Mouse (Mus musculus) left cerebral cortex, adult 2 months (tissue): Measurements from ENCODE around the gene Gaa. TPM values are rescaled to one million over a fixed set of nuclear protein-coding genes. Genes with fewer than 3 reads are reported as not detected.
"Not testable (repeated sequence)": the region's sequence is repeated elsewhere in the genome, so short reads cannot be mapped to it uniquely, and the experiment has no call there.

Experiments used
- DNase-seq, 2 experiments: peaks; one replicate each; pipeline ENCODE4 v3.0.0; 2021 to 2022; ENCODE audit warnings: low spot score in 2 of 2, mixed read lengths in 1 of 2; ENCODE audit errors: extremely low spot score in 1 of 2
- H3K27ac ChIP-seq: fragments of 200-600 bp; 2 replicates; pipeline ENCODE4 v1.8.1; 2022
- H3K4me3 ChIP-seq: fragments of 200-600 bp; 2 replicates; pipeline ENCODE4 v1.8.1; 2022
- CTCF ChIP-seq: fragments of 200-600 bp; IDR thresholded peaks from 2 replicates; pipeline ENCODE4 v1.8.1; 2022; ENCODE audit warnings: antibody characterized with exemption, mild to moderate bottlenecking, moderate library complexity
- intact Hi-C: fragments of 180-260 bp; cut with DNase I; formaldehyde crosslinking; loops from one replicate; pipeline ENCODE4 v1.15.1; 2025
- total RNA-seq, 2 experiments: library from RNA; stranded (reverse); gene quantifications; 2 replicates each; pipeline ENCODE4 v1.2.3; 2021

The Gaa gene
- total RNA-seq, 2 experiments from 2014 or later, result 241 to 268 TPM

DNA sequence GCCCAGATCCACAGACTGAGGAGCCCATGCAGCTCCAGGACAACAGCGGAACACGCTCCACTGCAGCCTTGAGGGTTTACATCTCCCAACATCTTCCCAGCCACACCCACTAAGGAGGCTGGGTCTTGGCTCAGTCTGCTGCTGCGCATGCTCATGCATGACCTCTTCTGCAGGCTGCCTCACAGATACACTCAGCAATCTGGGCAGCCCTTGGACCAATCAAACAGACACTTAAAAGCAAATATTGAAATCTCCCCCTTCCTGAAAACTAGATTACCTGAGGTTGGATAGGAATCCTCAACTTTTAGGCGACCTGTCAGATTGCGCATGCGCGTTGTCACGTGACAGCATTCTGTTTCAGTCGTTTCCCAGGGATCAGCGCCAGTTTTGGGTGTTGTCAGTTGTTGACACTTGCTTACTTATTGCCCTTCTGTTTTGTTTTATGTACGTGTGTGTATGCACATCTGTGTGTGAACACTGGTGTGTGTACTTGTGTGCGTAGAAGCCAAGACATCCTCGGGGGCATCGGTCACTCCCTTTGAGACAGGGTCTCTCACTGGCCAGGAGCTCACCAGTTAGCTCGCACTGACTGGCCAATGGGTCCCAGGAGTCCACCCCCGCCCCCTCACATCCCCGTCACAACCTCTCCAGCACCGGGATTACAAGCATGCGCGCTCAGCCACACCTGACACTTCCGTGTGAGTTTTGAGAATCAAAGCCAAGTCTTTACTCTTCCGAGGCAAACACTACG is 8.9 kb upstream of the Gaa start:
- peak overlapping the region; percentile 86 for H3K27ac ChIP-seq
- peak overlapping the region; percentile 36 for H3K4me3 ChIP-seq
- intact Hi-C loops, result no loop called here
- TF ChIP-seq CTCF, result no peak
- peak; percentile 43 to 52 for DNase-seq

DNA sequence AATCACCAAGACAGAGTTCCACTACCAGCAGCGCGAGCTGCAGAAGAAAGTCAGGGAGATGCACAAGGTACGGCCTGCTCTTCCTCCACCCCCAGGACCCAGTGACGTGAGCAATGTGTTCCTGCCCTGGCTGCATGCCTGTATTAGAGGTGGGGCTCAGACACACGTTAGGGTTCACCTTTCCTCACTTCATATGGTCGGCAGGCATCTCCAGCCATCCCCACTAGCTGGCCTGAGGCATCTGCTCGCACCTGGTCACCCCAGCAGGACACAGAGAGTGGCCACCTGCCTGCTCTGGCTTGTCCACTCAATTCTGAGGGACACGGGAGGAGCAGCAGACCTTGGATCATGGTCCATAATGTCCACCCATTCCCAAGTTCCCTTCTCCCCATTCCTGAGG is 7.7 kb upstream of the Gaa start:
- intact Hi-C loops, result no loop called here
- TF ChIP-seq CTCF, result no peak
- DNase-seq, result no peak
- no peak overlapping the region for H3K27ac ChIP-seq
- H3K4me3 ChIP-seq, result no peak overlapping the region

- Histone ChIP-seq H3K4me3 (no peak overlapping the region), H3K27ac (no peak overlapping the region)
- intact Hi-C loops, result no loop called here
- no peak for TF ChIP-seq CTCF
- no peak for DNase-seq
These were observed 3.3 kb upstream of the Gaa start for GRCm38 (mm10) chr11:119264413-119264812.

DNA sequence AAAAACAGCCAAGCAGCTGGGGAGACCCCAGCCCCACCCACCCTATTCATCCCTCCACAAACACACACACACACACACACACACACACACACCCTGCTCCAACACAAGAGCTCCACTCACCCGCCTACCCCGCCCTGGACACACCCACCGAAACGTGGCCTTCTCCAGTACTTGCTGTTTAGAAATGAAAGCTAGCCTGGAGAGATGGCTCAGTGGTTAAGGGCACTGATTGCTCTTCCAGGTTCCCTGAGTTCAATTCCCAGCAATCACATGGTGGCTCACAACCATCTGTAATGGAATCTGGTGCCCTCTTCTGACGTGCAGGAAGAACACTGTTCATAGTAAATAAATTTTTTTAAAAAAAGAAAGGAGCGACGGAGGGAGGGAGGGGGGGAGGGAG is 1.9 kb upstream of the Gaa start:
- intact Hi-C loops, result loop anchor here (5.0 kb wide), 1 partner anchor 214 kb away; no protein-coding TSS in a partner anchor
- no peak for TF ChIP-seq CTCF
- no peak overlapping the region for H3K27ac ChIP-seq
- no peak overlapping the region for H3K4me3 ChIP-seq
- no peak for DNase-seq

DNA sequence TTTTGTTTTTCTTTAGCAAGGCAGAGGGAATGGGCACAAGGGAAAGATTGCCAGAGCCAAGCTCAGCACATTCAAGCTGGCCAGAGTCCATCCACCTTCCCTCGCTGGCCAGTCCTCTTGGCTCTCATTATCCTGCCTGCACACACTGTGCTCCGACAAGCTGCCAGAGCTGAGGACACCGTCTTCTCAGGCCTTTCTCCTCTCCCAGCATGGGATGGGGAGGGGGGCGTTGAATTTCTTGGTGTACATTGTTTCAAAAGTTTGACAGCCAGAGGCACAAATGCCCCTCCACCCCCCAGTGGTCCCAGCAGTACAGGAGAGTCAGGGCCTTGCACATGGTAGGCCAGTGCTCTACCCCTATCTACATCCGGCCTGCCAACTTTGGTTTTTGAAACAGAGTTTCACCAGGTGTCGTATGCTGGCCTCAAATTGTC is 429 bp upstream of the Gaa start:
- no peak for TF ChIP-seq CTCF
- intact Hi-C loops, result loop anchor here (5.0 kb wide), 1 partner anchor 215 kb away; no protein-coding TSS in a partner anchor
- Histone ChIP-seq H3K4me3 (no peak overlapping the region), H3K27ac (peak overlapping the region; percentile 97)
- DNase-seq, result peak in 1 of 2 experiments; percentile 38

GRCm38 (mm10) chr11:119268557-119269195 is 989 bp downstream of the Gaa start:
- TF ChIP-seq CTCF, result no peak
- Histone ChIP-seq H3K4me3 (peak overlapping the region; percentile 85), H3K27ac (peak overlapping the region; percentile 97)
- intact Hi-C loops, result loop anchor here (1.0 to 5.0 kb wide), 2 partner anchors 32 to 216 kb away; partner anchors contain the start of gene Eif4a3
- peak; percentile 51 to 63 for DNase-seq

DNA sequence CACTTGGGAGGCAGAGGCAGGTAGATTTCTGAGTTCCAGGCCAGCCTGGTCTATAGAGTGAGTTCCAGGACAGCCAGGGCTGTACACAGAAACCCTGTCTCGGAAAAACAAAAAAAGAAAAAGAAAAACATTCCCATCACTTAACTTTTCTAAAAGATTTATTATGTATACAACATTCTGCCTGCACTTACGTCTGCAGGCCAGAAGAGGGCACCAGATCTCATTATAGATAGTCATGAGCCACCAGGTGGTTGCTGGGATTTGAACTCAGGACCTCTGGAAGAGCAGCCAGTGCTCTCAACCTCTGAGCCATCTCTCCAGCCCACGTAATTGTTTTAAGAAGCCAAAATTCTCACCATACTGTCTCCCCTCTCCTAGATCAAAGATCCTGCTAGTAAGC is 4.8 kb downstream of the Gaa start:
- DNase-seq, intact Hi-C loops, H3K4me3 ChIP-seq, H3K27ac ChIP-seq: not testable (repeated sequence)
- peak; percentile 59 for TF ChIP-seq CTCF

GRCm38 (mm10) chr11:119273186-119273930 is 5.7 kb downstream of the Gaa start:
- Histone ChIP-seq H3K4me3 (no peak overlapping the region), H3K27ac (no peak overlapping the region)
- intact Hi-C loops, result no loop called here
- TF ChIP-seq CTCF, result peak; percentile 38
- DNase-seq, result no peak

GRCm38 (mm10) chr11:119281030-119281429 is 13.3 kb downstream of the Gaa start:
- Histone ChIP-seq H3K27ac (no peak overlapping the region), H3K4me3 (no peak overlapping the region)
- intact Hi-C loops, result no loop called here
- DNase-seq, result no peak
- TF ChIP-seq CTCF, result no peak

DNA sequence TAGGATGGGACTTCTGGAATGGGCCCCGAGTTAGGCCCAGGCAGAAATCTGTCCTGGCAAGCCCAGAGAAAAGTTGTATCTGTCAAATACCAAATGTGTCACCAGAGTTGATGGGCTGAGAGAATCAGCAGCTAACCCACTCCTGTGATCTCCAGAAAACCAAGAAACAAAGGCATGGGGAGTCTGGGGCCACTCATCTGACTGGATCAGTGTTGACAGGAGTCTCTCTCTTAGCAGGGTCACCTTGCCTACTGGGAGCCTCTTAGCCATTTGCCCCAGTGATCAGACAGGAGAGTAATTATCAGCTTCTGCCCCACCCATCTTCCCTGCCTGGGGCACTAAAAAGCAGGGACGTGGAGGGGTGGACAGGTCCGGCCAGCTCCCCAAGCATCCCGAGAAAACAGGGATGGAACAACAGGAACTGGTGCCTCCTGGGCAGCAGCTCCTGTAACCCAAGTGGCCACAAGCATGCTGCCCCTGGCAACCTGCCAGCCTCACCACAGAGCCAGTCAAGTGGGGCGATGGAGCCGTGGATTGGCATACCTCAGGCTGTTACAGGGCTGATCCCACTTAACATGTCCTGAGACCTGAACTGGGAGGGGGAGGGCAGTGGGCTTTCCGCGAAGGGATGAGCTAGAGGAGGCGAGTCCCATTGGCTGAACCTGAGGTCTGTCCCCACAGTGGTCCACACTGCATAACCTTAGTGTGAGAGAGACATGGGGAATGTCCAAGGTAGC is 18.3 kb downstream of the Gaa start:
- TF ChIP-seq CTCF, result no peak
- intact Hi-C loops, result no loop called here
- Histone ChIP-seq H3K4me3 (no peak overlapping the region), H3K27ac (no peak overlapping the region)
- no peak for DNase-seq

DNA sequence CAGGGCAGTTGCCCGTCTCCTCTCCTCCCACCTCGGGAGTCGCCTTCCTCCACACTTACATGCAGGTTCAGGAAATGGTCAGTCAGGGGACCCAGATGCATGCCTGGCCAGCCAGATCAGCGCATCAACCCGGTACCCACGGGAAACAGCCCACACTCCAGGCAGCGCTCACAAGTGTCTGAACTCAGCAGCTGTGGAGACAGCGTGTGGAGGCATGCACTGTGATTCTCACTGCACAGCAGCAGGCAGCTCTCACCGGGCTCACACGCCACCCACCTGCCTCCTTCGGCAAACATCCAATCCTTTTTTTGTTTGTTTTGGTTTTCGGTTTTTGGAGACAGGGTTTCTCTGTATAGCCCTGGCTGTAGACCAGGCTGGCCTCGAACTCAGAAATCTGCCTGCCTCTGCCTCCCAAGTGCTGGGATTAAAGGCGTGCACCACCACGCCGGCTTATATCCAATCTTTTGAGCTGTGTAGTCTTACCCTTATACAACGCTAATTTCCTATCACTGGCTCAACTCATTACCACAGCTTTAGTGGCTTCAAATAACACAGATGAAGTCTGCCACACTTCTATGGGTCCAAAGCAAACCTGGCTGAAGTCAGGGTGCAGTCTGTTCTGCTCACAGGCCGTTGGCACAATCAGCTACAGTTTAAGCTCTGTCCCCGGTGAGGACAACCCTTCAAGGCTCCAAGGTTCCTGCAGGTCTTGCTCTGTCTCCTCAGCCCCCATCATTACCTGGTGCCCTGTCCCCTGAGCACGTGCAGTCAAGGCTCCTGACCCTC is 19.7 kb downstream of the Gaa start:
- intact Hi-C loops, result no loop called here
- no peak for DNase-seq

GRCm38 (mm10) chr11:119292861-119293260 is 25.2 kb downstream of the Gaa start:
- H3K27ac ChIP-seq, intact Hi-C loops, DNase-seq, H3K4me3 ChIP-seq: not testable (repeated sequence)

More for the DNA sequence above, 19.7 kb downstream of the Gaa start:
- H3K27ac ChIP-seq, result no peak overlapping the region
- TF ChIP-seq CTCF, result no peak
- no peak overlapping the region for H3K4me3 ChIP-seq
